Mouse (Mus musculus): ENCODE results near the gene Tepsin. TPM values are rescaled to one million over a fixed set of nuclear protein-coding genes. Genes with fewer than 3 reads are reported as not detected.

The Tepsin gene
- polyA plus RNA-seq, 1 experiment from 2014 or later: 25.5 TPM

- peaks cover 39% of the 10 kb centered on the region for H3K36me3 ChIP-seq
- H3K27ac ChIP-seq (replicated peaks): no peak overlapping the region
- 88% methylated on average over 7 of the region's 7 CpGs for WGBS
- H3K4me3 ChIP-seq: no peak overlapping the region
- no peak overlapping the region for H3K9ac ChIP-seq
- H3K4me1 ChIP-seq (replicated peaks): peaks cover 4% of the 10 kb centered on the region
- no peak for ATAC-seq (ENCODE audit: low FRiP score, low read depth)
- no peaks in the 10 kb centered on the region for H3K9me3 ChIP-seq
- no peak overlapping the region for H3K4me2 ChIP-seq
- H3K27me3 ChIP-seq: no peaks in the 10 kb centered on the region
Measured at GRCm38 (mm10) chr11:120071731-120072320, 26.7 kb downstream of the Tepsin start.

DNA sequence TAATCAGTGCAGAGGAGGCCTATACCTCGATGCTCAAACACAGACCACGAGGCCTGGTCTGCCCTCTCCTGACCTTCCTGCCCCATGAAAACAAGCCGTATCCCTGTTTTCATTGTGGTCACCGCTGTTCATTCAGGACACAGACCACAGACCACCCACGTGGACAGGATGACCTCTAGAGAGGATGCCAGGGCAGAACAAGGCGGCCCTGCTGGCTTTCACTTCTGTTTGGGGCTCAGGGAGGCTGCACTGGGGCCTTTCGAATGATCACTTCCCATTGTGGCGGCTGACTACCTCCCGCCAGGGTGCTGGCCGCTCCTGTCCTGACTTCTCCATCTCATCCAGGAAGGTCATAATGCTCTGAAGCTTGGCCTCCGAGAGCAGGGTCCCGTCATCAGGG is 27.5 kb downstream of the Tepsin start:
- H3K36me3 ChIP-seq: peaks cover 32% of the 10 kb centered on the region
- peaks cover 4% of the 10 kb centered on the region for H3K4me1 ChIP-seq (replicated peaks)
- no peak for ATAC-seq (ENCODE audit: low FRiP score, low read depth)
- H3K27me3 ChIP-seq: no peaks in the 10 kb centered on the region
- no peaks in the 10 kb centered on the region for H3K9me3 ChIP-seq
- no peak overlapping the region for H3K27ac ChIP-seq (replicated peaks)
- H3K9ac ChIP-seq: no peak overlapping the region
- WGBS: 18% methylated on average over 12 of the region's 12 CpGs
- no peak overlapping the region for H3K4me3 ChIP-seq
- no peak overlapping the region for H3K4me2 ChIP-seq

DNA sequence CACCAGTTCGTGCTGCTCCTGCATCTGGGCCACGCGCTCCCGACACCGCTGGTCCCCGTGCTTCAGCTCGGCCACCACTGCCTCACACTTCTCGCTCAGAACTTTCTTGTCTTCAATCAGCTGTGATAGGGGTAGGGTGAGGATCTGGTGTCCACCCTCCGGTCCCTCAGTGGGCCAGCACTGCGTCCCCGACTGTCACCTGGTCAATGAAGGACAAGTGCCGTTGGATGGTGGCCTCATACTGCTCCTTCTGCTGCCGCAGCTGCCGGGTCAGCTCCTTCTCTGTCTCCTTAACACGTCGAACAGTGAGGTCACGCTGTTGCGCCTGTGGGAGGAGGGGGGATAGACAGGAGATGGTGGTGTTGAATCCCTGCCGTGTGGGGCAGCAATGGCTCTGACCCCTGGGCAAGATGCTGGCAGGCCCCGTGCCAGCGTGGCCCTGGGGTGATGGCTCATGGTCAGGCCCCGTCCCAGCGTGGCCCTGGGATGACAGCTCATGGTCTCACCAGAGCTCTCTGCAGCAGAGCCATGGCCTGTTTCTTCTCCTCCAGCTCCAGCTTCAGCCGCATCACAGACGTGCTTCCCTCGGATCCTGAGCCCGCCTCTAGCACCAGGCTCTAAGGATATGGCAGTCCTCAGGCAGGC is 28.1 kb downstream of the Tepsin start:
- peaks cover 6% of the 10 kb centered on the region for H3K4me1 ChIP-seq (replicated peaks)
- no peak overlapping the region for H3K4me3 ChIP-seq
- WGBS: 86% methylated on average over 27 of the region's 27 CpGs
- H3K27me3 ChIP-seq: no peaks in the 10 kb centered on the region
- H3K9ac ChIP-seq: no peak overlapping the region
- H3K27ac ChIP-seq (replicated peaks): no peak overlapping the region
- no peak overlapping the region for H3K4me2 ChIP-seq
- H3K36me3 ChIP-seq: peaks cover 32% of the 10 kb centered on the region
- no peaks in the 10 kb centered on the region for H3K9me3 ChIP-seq
- no peak for ATAC-seq (ENCODE audit: low FRiP score, low read depth)

DNA sequence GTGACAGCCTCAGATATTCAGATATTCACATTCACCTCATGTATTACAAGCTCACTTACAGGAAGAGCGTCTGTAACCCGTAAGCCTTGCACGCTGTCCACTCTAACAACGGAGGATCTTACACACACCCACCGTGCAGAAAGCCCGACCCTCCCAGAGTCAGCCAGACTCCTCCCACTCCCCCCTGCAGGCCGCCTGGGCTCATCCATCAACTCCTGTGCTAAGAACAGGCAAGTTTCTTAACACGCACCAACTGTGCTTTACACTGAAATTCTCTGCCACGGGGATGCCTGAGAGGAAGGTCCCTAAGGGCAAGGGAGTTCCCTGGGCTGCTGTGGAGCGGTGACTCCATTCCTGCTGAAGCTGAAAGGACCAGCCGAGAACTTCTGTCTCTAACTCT is 29.3 kb downstream of the Tepsin start:
- Histone ChIP-seq H3K4me2 (no peak overlapping the region), H3K27me3 (no peaks in the 10 kb centered on the region), H3K9ac (no peak overlapping the region), H3K4me3 (no peak overlapping the region), H3K4me1 (replicated peaks) (peaks cover 8% of the 10 kb centered on the region), H3K9me3 (no peaks in the 10 kb centered on the region), H3K27ac (replicated peaks) (no peak overlapping the region), H3K36me3 (peaks cover 36% of the 10 kb centered on the region)
- ATAC-seq (ENCODE audit: low FRiP score, low read depth): no peak
- WGBS: 23% methylated on average over 11 of the region's 11 CpGs

DNA sequence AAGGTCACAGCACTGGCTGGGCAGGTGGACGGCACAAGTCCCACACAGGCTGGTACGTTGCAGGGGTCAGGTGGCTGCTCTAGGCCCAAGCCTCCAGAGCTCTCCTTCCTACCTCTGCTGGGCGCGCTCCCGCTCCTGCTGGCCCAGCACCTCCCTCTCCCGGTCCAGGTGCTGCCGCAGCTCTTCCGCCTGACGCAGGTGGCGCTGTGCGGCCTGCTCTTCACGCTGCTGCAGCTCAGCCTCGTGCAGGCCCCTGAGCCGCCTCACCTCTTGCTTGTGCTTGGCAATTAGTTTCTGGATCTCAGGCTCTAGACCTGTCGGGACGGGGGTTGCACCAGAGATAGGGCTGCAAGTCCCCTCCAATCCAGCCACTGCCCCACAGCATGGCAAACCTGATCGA is 30.7 kb downstream of the Tepsin start:
- Histone ChIP-seq H3K9ac (no peak overlapping the region), H3K4me1 (replicated peaks) (peaks cover 8% of the 10 kb centered on the region), H3K36me3 (peaks cover 38% of the 10 kb centered on the region), H3K4me3 (no peak overlapping the region), H3K27ac (replicated peaks) (no peak overlapping the region), H3K4me2 (no peak overlapping the region), H3K9me3 (no peaks in the 10 kb centered on the region), H3K27me3 (no peaks in the 10 kb centered on the region)
- WGBS: 59% methylated on average over 17 of the region's 17 CpGs
- ATAC-seq (ENCODE audit: low FRiP score, low read depth): no peak

GRCm38 (mm10) chr11:120065291-120065690 is 33.2 kb downstream of the Tepsin start:
- no peak for ATAC-seq (ENCODE audit: low FRiP score, low read depth)
- no peaks in the 10 kb centered on the region for H3K9me3 ChIP-seq
- H3K27ac ChIP-seq (replicated peaks): no peak overlapping the region
- H3K4me3 ChIP-seq: no peak overlapping the region
- peaks cover 19% of the 10 kb centered on the region for H3K36me3 ChIP-seq
- no peaks in the 10 kb centered on the region for H3K27me3 ChIP-seq
- H3K9ac ChIP-seq: no peak overlapping the region
- H3K4me1 ChIP-seq (replicated peaks): peaks cover 8% of the 10 kb centered on the region
- H3K4me2 ChIP-seq: no peak overlapping the region
- WGBS: 38% methylated on average over 10 of the region's 10 CpGs

- Histone ChIP-seq H3K27me3 (no peaks in the 10 kb centered on the region), H3K36me3 (peaks cover 16% of the 10 kb centered on the region; the same call in 1 of the 2 replicates), H3K9me3 (no peaks in the 10 kb centered on the region), H3K27ac (replicated peaks) (no peak overlapping the region), H3K4me1 (replicated peaks) (peaks cover 8% of the 10 kb centered on the region), H3K9ac (no peak overlapping the region), H3K4me2 (no peak overlapping the region), H3K4me3 (no peak overlapping the region)
- WGBS: 82% methylated on average over 11 of the region's 11 CpGs
- ATAC-seq (ENCODE audit: low FRiP score, low read depth): no peak
Measured at GRCm38 (mm10) chr11:120064668-120065040, 33.9 kb downstream of the Tepsin start.

GRCm38 (mm10) chr11:120064006-120064667 is 34.4 kb downstream of the Tepsin start:
- H3K4me1 ChIP-seq (replicated peaks): 0 out of 2 replicates have a peak, but pooled peaks cover 5% of the 10 kb centered on the region
- H3K36me3 ChIP-seq: peaks cover 14% of the 10 kb centered on the region; the same call in 1 of the 2 replicates
- H3K27me3 ChIP-seq: no peaks in the 10 kb centered on the region
- no peaks in the 10 kb centered on the region for H3K9me3 ChIP-seq
- H3K9ac ChIP-seq: no peak overlapping the region
- H3K4me3 ChIP-seq: no peak overlapping the region
- no peak for ATAC-seq (ENCODE audit: low FRiP score, low read depth)
- 81% methylated on average over 11 of the region's 13 CpGs for WGBS
- no peak overlapping the region for H3K4me2 ChIP-seq
- no peak overlapping the region for H3K27ac ChIP-seq (replicated peaks)

- no peak overlapping the region for H3K27ac ChIP-seq (replicated peaks)
- peaks cover 14% of the 10 kb centered on the region; the same call in 1 of the 2 replicates for H3K36me3 ChIP-seq
- ATAC-seq (ENCODE audit: low FRiP score, low read depth): no peak
- H3K4me3 ChIP-seq: no peak overlapping the region
- H3K9ac ChIP-seq: no peak overlapping the region
- 83% methylated on average over 5 of the region's 5 CpGs for WGBS
- H3K27me3 ChIP-seq: no peaks in the 10 kb centered on the region
- H3K4me2 ChIP-seq: no peak overlapping the region
- no peaks in the 10 kb centered on the region for H3K9me3 ChIP-seq
- H3K4me1 ChIP-seq (replicated peaks): 0 out of 2 replicates have a peak, but pooled peaks cover 5% of the 10 kb centered on the region
Measured at GRCm38 (mm10) chr11:120063326-120063725, 35.2 kb downstream of the Tepsin start.

- Histone ChIP-seq H3K4me3 (no peak overlapping the region), H3K4me1 (replicated peaks) (0 out of 2 replicates have a peak, but pooled peaks cover 5% of the 10 kb centered on the region), H3K4me2 (no peak overlapping the region), H3K9me3 (no peaks in the 10 kb centered on the region), H3K27ac (replicated peaks) (no peak overlapping the region), H3K9ac (no peak overlapping the region), H3K27me3 (no peaks in the 10 kb centered on the region), H3K36me3 (peaks cover 9% of the 10 kb centered on the region; the same call in 1 of the 2 replicates)
- WGBS: 82% methylated on average over 8 of the region's 8 CpGs
- ATAC-seq (ENCODE audit: low FRiP score, low read depth): no peak
Measured at GRCm38 (mm10) chr11:120060634-120061033, 37.9 kb downstream of the Tepsin start.

DNA sequence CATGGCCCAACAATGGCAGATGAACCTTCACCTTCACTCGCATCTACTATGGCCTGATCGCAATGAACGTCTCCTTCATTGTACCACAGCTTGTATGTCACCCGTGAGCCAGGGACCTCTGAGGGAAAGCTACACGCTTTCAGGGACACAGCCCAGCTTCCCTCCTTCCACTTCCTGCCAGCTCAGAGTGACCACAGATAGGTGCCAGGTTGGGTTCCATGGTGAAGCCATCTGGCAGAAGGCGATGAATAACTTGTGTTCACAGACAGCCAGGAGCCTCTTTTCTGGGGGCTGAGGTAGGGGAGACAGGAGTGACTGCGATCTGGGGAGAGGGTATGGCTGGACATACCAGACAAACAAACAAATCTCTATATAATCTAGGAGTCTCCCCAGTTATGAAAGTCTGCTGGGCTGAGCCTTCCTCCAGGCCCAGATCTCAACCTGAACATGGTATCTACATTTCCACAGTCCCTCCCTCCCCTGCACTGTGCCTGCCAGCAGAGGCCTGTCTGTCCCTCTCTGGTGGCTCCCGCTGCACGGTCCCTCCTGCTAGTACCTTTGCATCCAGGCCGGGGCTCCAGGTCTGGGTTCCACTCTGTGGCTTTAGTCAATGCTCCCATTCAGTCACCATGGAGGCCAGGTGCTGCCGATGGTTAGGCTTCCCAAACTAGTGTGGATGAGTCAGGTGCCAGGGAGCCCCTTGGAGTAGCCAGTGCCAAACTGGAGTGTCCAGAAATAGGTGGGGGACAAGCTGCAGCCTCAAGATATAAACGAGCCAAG is 42.4 kb downstream of the Tepsin start:
- Histone ChIP-seq H3K27me3 (no peaks in the 10 kb centered on the region), H3K9me3 (no peaks in the 10 kb centered on the region), H3K9ac (no peak overlapping the region), H3K4me2 (no peak overlapping the region), H3K27ac (replicated peaks) (no peak overlapping the region), H3K36me3 (no peaks in the 10 kb centered on the region), H3K4me1 (replicated peaks) (peaks cover 9% of the 10 kb centered on the region; the same call in 1 of the 2 replicates), H3K4me3 (no peak overlapping the region)
- WGBS: 89% methylated on average over 12 of the region's 12 CpGs
- no peak for ATAC-seq (ENCODE audit: low FRiP score, low read depth)

DNA sequence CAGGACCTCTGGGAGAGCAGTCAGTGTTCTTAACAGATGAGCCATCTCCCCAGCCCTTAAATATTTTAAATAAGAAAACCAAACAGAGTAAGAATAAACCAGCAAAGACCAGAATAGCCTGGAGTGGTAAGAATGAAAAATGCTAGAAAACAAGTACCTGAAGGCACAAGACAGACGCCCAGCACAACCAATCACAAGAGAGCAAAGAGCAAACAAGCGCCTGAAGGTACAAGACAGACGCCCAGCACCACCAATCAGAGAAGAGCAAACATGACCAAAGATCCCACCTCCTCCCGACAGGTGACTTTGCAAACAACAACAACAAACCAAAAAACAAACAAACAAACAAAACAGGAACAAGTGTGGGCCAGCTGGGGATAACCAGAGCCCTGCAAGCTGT is 44.7 kb downstream of the Tepsin start:
- H3K27ac ChIP-seq (replicated peaks): no peak overlapping the region
- H3K27me3 ChIP-seq: no peaks in the 10 kb centered on the region
- no peaks in the 10 kb centered on the region for H3K9me3 ChIP-seq
- H3K4me1 ChIP-seq (replicated peaks): peaks cover 15% of the 10 kb centered on the region
- H3K9ac ChIP-seq: no peak overlapping the region
- 95% methylated on average over 4 of the region's 4 CpGs for WGBS
- ATAC-seq (ENCODE audit: low FRiP score, low read depth): no peak
- H3K4me3 ChIP-seq: no peak overlapping the region
- no peaks in the 10 kb centered on the region for H3K36me3 ChIP-seq
- H3K4me2 ChIP-seq: no peak overlapping the region

Measured in hindbrain, embryonic 15.5 days (tissue).